Mouse (Mus musculus): ENCODE results near the gene Oog4.
"Not testable (repeated sequence)": the region's sequence is repeated elsewhere in the genome, so short reads cannot be mapped to it uniquely, and the experiment has no call there.

Gene Oog4

DNA sequence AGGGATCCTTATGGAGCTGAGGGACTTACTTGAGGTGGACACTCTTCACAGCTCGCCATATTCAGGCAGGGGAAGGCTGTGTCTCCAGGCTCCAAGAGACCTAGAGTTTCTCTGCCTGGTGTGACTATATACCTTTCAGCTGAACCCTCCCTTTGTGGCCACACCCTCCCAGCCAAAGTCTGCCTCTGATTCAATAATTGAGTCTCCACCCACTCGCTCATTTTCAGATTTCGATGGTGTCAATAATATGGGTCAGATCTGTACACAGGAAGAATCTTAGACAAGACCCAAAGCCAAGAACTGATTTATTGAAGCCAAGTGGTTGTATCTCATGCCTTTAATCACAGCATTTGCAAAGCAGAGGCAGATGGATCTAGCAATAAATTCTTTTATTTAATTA lies at the start of gene Oog4:
Gene Oog4 (minus strand): TSS at position 101 of the 400 bp plus-strand sequence.
- DNase-seq (ENCODE audit: low spot score in 2 of 2) = no peak

DNA sequence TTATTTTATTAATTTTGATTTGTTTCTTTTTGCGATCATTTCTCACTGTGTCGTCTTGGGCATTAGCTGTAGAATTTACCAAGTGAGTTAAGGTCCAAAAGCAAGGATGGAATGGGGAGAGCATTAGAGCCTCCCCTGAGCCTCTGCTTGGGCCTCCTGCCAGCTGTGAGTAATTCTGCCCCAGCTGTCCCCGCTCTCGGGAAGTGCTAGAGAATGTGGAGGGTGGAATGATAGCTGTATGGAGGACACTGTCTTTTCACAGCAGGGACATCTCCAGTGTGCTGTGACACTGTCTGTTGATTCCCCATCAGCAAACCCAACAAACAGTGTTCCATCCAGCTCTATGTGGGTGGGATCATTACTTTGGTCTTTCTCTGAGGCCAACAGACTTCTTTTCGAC lies 23.4 kb downstream of the Oog4 start:
- not testable (repeated sequence) for DNase-seq (ENCODE audit: low spot score in 2 of 2)

DNA sequence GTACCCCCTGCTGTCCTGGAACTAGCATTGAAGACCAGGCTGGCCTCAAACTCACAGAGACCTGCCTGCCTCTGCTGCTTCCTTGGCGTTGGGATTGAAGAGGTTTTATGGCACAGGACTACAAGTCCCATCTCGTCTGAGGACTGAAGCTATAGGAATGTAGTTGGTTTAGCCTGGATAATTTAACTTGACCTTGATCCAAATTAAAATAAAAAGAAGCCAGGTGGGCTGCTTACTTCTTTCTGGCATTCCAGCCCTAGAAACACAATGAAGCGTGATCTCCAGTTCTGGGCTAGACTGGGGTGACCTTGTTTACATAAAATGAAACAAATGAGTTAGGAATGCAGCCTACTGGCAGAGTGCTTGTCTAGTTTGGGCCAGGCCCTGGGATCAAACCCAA lies 36.0 kb downstream of the Oog4 start:
- no peak for DNase-seq (ENCODE audit: low spot score in 2 of 2)

DNA sequence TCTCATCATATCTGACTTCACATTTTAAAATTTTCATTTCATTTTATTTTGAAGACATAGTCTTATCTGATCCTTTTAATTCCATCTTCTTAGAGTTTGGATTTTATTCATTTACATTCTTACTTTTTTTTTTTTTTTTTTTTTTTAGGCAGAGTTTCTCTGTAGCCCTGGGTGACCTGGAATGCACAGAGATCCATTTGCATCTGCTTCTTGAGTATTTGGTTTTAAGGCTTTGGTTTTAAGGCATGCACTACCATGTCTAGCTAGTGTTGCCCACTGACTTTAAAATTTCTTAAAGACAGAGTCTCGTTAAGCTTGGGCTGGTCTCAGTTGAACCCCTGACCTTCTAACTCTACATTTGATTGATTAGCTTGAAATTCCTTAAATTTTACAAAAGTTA lies 36.5 kb downstream of the Oog4 start:
- no peak for DNase-seq (ENCODE audit: low spot score in 2 of 2)

DNA sequence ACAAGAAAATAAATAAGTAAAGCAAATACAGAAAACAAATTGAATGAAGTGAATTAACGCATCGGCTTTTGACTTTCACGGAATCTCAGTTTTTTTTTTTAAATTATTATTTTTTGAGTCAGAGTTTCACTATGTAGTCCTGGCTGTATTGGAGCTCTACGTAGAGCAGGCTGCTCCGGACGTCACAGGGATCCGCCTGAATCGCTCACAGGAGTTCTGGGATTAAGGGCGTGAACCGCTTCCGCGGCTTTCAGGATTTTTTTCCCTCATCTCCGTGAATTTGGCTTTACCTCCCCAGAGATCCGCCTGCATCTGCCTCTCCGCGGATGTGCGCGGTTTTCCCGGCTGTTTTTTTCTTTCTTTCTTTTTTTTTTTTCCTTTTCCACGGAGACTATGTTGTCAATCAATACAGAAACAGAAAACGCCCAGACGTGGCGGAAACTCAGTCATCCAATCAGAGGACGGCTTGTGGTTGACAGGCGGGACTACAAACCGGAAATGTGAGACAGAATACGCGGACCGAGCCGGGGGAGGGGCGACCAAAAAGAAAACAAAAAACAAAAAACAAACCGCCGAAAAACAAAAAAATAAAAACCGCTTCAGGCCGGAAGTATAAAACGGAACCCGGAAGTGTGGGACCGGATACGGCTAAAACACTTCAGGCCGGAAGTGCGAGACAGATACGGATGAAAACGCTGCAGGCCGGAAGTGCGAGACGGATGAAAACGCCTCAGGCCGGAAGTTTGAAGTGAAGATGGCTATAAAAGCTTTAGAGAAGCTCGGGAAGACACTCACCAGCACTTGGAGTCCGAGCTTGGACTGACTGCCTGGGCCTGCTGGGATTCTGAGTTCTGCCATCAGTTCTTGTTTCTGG lies 37.7 kb downstream of the Oog4 start, which contains the start of gene Pramef8:
Gene Pramef8 (plus strand): TSS at position 208 of the 874 bp plus-strand sequence.
- DNase-seq (ENCODE audit: low spot score in 2 of 2) = peak; percentile 82 to 83

DNA sequence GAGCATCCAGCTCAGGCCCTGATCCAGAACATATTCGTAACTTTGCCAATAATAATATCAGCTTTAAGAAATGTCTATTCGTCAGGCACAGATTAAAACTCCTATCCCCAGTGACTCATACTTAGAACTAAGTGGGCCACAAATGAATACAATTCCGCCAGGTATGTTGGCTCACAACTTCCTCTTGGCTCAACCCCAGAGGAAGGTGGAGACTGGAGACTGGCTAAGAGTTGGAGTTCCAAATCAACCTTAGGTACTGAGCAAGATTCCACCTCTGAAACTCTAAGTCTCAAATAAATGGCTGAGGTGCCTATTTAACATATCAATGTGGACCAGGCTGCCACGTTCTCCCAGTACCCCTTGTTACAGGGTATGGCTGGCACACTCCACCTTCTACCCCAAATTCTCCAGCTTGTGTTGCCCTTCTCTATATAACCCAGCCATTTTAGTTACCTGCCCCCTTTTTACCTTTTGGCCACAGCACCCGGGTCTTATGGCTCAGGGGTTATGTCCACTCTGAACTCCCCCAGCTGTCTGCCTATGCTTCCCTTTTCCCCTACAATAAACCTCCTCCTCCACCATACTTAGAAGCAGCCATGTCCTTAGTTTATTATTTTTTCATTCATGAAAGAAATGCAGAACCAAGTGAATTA lies 38.4 kb downstream of the Oog4 start:
- DNase-seq (ENCODE audit: low spot score in 2 of 2) = no peak

DNA sequence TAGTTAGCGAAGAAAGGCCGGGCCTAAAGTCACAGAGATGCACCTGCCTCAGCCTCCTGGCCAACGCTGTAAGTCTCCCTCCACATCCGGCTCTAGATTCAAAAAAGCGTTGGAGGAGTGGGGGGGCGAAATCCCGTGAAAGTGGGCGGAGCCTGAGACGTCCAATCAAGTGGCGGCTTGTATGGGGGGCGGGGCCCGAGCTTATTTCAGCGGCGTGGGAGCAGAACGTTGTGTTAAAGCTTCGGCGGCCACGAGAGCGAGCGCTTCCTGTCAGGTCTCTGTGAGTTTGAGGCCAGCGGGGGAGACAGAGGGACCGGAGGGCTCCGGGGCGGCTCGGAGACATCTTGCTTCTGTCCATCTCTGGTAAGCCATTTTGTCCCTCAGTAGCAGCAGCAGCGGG lies 55.9 kb downstream of the Oog4 start, which contains the start of gene Pramel1:
Gene Pramel1 (plus strand): TSS at position 248 of the 400 bp plus-strand sequence.
- no peak for DNase-seq (ENCODE audit: low spot score in 2 of 2)

DNA sequence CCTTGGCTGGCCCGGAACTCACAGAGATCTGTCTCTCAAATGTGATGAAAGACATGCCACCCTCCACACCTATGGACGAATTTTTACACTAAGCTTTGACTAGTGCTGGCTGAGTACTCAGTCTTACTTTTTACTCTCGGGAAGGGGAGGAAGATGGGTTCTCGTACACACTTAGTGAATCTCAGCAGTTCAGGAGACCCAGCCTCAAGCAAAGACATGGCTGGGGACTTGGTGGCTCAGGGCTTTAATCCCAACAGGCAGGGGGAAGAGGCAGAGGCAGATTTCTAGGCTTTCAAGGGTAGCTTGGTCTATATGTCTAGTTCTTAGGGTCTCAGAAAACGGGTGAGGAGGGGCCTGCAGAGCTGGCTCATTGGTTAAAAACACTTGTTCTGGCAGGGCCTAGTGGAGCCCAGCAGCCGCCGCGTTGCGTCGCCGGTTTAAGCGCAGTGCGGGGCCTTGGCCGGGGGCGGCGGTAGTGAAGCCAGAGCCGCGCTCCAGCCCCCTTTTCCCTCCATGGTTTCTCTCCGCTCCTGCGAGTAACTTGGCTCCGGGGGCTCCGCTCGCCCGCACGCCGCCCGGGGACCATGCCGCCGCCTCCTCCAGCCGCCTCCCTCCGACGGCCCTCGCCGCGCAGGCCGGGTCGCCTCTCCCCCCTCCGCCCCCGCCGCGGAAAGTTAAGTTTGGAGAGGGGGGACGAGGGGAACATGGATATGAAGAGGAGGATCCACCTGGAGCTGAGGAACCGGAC lies 61.0 kb downstream of the Oog4 start:
- peak in 1 of 2 experiments; percentile 20 for DNase-seq (ENCODE audit: low spot score in 2 of 2)
